Mouse (Mus musculus) forebrain, embryonic 13.5 days (tissue): ENCODE measurements around the gene Snrpa1. TPM values are rescaled to one million over a fixed set of nuclear protein-coding genes. Genes with fewer than 3 reads are reported as not detected.

ENCODE experiments used
- ATAC-seq: fragments of 200-750 bp; cut with Nextera tagmentation; 2 replicates; pipeline ENCODE4 v1.8.0; 2017
- H3K27ac ChIP-seq: fragments of 300-500 bp; sonication (generic); 2 replicates; pipeline ENCODE4 v1.5.1; 2015; ENCODE audit warnings: inconsistent platforms, mild to moderate bottlenecking, moderate library complexity
- H3K27me3 ChIP-seq: fragments of 300-500 bp; sonication (generic); 2 replicates; pipeline ENCODE4 v1.6.1; 2015; ENCODE audit warnings: mild to moderate bottlenecking, inconsistent platforms
- H3K36me3 ChIP-seq: fragments of 300-500 bp; sonication (generic); 2 replicates; pipeline ENCODE4 v1.6.1; 2015; ENCODE audit warnings: mild to moderate bottlenecking, inconsistent platforms; ENCODE audit not compliant: poor library complexity, severe bottlenecking
- H3K4me1 ChIP-seq: fragments of 300-500 bp; sonication (generic); 2 replicates; pipeline ENCODE4 v1.6.1; 2015; ENCODE audit warnings: inconsistent platforms
- H3K4me2 ChIP-seq: fragments of 300-500 bp; sonication (generic); 2 replicates; pipeline ENCODE4 v1.6.1; 2015; ENCODE audit warnings: inconsistent platforms, mild to moderate bottlenecking, moderate library complexity
- H3K4me3 ChIP-seq: fragments of 300-500 bp; sonication (generic); 2 replicates; pipeline ENCODE4 v1.5.1; 2015; ENCODE audit warnings: mild to moderate bottlenecking, inconsistent platforms
- H3K9ac ChIP-seq: fragments of 300-500 bp; sonication (generic); 2 replicates; pipeline ENCODE4 v1.6.1; 2015; ENCODE audit warnings: mild to moderate bottlenecking, inconsistent platforms
- H3K9me3 ChIP-seq: fragments of 300-500 bp; sonication (generic); replicated peaks from 2 replicates; pipeline ENCODE4 v1.6.1; 2016; ENCODE audit warnings: inconsistent platforms
- WGBS: fragments of 180-500 bp; shearing (Covaris S2); methylation state at CpG from one replicate; pipeline ENCODE4 v1.1.7; 2015; 5-methylcytosine and 5-hydroxymethylcytosine counted together
- polyA plus RNA-seq: library from polyadenylated mRNA; unstranded; fragments of >200 nt; fragmentation: Nextera tagmentation; extraction: Ambion mirVana; gene quantifications from 2 replicates; pipeline ENCODE4 v1.2.1, GENCODE M21; 2015

Snrpa1 gene
- polyA plus RNA-seq, 1 experiment from 2014 or later: 201 TPM

GRCm38 (mm10) chr7:66108961-66109854, 50.4 kb downstream of the Snrpa1 start, which contains the start of gene Chsy1:
Chsy1 (plus strand) TSS chr7:66109515.
- peak within 1 kb of the TSS; percentile 96 for H3K27ac ChIP-seq
- H3K36me3 ChIP-seq: peaks cover under 1% of the 10 kb centered on the region; the same call in 1 of the 2 replicates
- peak within 1 kb of the TSS; percentile 97 for H3K9ac ChIP-seq
- H3K4me2 ChIP-seq: peak within 1 kb of the TSS; percentile 94
- peaks cover 11% of the 10 kb centered on the region for H3K27me3 ChIP-seq
- H3K9me3 ChIP-seq: no peaks in the 10 kb centered on the region
- H3K4me1 ChIP-seq: peaks cover 36% of the 10 kb centered on the region
- ATAC-seq: peak; percentile 93
- peak within 1 kb of the TSS; percentile 90 for H3K4me3 ChIP-seq
- WGBS: 1% methylated on average over 91 of the region's 123 CpGs

DNA sequence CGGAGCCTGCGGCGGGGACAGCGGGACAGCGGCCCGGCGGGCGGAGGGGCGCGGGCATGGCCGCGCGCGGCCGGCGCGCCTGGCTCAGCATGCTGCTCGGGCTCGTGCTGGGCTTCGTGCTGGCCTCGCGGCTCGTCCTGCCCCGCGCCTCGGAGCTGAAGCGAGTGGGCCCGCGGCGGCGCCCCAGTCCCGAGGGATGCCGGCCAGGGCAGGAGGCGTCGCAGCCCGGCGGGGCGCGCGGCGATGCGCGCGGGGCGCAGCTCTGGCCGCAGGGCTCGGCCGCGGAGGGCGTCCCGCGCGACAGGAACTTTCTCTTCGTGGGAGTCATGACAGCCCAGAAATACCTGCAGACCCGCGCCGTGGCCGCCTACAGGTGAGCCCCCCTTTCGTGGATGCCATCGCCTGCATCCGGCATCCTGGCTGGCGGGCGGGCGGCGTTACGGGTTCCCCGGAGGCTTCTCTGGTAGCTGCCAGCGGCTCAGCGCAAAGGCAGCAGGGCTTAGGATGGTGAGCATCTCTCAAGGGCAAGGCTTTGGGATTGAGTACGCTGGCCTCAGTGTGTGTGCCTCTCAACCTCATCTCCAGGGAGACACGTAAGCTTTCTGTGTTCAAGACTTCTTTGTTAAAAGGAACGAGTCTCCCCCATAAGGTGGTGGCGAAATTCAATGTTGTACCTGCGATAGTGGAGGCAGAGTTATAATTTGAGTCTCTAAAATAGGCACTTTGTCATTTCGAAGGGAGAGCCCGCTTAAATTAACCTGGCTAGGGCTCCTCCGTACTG, 51.2 kb downstream of the Snrpa1 start:
- Histone ChIP-seq H3K4me1 (peaks cover 44% of the 10 kb centered on the region), H3K27me3 (peaks cover 11% of the 10 kb centered on the region), H3K9me3 (no peaks in the 10 kb centered on the region), H3K36me3 (peaks cover 7% of the 10 kb centered on the region; the same call in 1 of the 2 replicates), H3K4me2 (peak overlapping the region; percentile 94), H3K9ac (peak overlapping the region; percentile 97), H3K4me3 (peak overlapping the region; percentile 90), H3K27ac (peak overlapping the region; percentile 96)
- peak; percentile 60 for ATAC-seq
- WGBS: under 1% methylated on average over 57 of the region's 77 CpGs

GRCm38 (mm10) chr7:66110636-66111112, 51.9 kb downstream of the Snrpa1 start:
- Histone ChIP-seq H3K27ac (peak overlapping the region; percentile 96), H3K4me2 (peak overlapping the region; percentile 94), H3K9me3 (no peaks in the 10 kb centered on the region), H3K4me1 (peaks cover 50% of the 10 kb centered on the region), H3K4me3 (peak overlapping the region; percentile 90), H3K36me3 (peaks cover 7% of the 10 kb centered on the region; the same call in 1 of the 2 replicates), H3K9ac (peak overlapping the region; percentile 97), H3K27me3 (peaks cover 11% of the 10 kb centered on the region)
- WGBS: under 1% methylated on average over 10 of the region's 10 CpGs
- ATAC-seq: no peak

DNA sequence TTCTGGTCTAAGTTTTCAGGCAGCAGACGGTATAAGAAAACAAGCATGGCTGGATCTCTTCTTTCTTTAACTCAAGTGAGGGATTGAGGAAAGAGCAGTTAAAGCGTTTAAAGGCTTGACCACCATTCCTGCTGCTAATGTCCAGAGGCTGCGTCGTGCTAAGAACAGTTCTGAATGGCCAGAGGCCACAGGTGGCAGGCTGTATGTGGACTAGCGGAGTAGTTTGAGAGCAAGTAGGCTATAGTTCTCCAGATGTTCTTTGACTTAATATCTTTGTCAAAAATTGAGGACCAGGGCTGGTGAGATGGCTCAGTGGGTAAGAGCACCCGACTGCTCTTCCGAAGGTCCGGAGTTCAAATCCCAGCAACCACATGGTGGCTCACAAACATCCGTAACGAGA, 52.4 kb downstream of the Snrpa1 start:
- no peaks in the 10 kb centered on the region for H3K9me3 ChIP-seq
- no peak overlapping the region for H3K27ac ChIP-seq
- peaks cover 56% of the 10 kb centered on the region for H3K4me1 ChIP-seq
- H3K27me3 ChIP-seq: peaks cover 11% of the 10 kb centered on the region
- peak overlapping the region; percentile 97 for H3K9ac ChIP-seq
- H3K36me3 ChIP-seq: peaks cover 7% of the 10 kb centered on the region; the same call in 1 of the 2 replicates
- no peak for ATAC-seq
- H3K4me3 ChIP-seq: peak overlapping the region; percentile 90
- WGBS: 60% methylated on average over 10 of the region's 10 CpGs
- H3K4me2 ChIP-seq: peak overlapping the region; percentile 94

- Histone ChIP-seq H3K36me3 (peaks cover 7% of the 10 kb centered on the region; the same call in 1 of the 2 replicates), H3K4me2 (no peak overlapping the region), H3K9ac (no peak overlapping the region), H3K27me3 (no peaks in the 10 kb centered on the region), H3K4me1 (peaks cover 70% of the 10 kb centered on the region), H3K9me3 (no peaks in the 10 kb centered on the region), H3K4me3 (no peak overlapping the region), H3K27ac (no peak overlapping the region)
- ATAC-seq: no peak
- 93% methylated on average over 3 of the region's 3 CpGs for WGBS
Observed at GRCm38 (mm10) chr7:66113561-66113960, 54.8 kb downstream of the Snrpa1 start.

- Histone ChIP-seq H3K36me3 (peaks cover 7% of the 10 kb centered on the region; the same call in 1 of the 2 replicates), H3K9ac (0 out of 2 replicates have a peak overlapping the region, but pooled peaks have one; percentile 16), H3K4me2 (no peak overlapping the region), H3K27me3 (no peaks in the 10 kb centered on the region), H3K27ac (no peak overlapping the region), H3K4me1 (peaks cover 81% of the 10 kb centered on the region), H3K4me3 (no peak overlapping the region), H3K9me3 (no peaks in the 10 kb centered on the region)
- no peak for ATAC-seq
- 90% methylated on average over 11 of the region's 11 CpGs for WGBS
Observed at GRCm38 (mm10) chr7:66115821-66116343, 57.1 kb downstream of the Snrpa1 start.

DNA sequence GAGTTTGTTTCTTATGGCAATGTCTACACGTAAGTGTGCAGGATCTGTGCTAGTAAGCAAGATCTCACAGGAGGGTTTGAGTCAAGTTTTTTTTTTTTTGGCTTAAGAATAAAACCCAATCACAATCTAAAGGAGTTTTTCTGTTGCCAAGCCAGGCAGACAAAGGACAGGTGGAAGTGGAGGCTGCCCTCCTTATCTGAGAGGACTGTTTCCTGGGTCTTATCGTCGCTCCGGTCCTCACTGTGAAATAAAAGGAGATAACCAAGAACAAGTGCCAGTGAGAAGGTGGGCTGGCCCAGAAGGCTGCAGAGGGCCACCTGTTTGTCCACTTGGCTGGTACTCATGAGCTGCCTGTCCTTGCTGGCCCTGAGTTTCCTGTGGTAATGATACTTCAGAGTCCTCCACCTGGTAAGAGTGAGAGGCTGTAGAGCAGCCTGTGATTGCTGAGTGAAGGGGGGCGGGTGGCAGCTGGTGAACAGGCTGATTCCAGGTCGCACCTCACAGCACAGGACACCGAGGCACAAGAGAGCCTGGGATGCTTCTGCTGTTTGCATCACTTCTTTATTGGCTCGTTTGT, 58.2 kb downstream of the Snrpa1 start:
- no peak overlapping the region for H3K4me3 ChIP-seq
- ATAC-seq: no peak
- no peaks in the 10 kb centered on the region for H3K27me3 ChIP-seq
- H3K36me3 ChIP-seq: peaks cover 7% of the 10 kb centered on the region; the same call in 1 of the 2 replicates
- H3K9me3 ChIP-seq: no peaks in the 10 kb centered on the region
- no peak overlapping the region for H3K9ac ChIP-seq
- H3K4me1 ChIP-seq: peaks cover 80% of the 10 kb centered on the region
- WGBS: 84% methylated on average over 8 of the region's 8 CpGs
- H3K4me2 ChIP-seq: no peak overlapping the region
- H3K27ac ChIP-seq: no peak overlapping the region

- ATAC-seq: no peak
- Histone ChIP-seq H3K27ac (no peak overlapping the region), H3K9me3 (no peaks in the 10 kb centered on the region), H3K4me1 (peaks cover 75% of the 10 kb centered on the region), H3K36me3 (peaks cover 7% of the 10 kb centered on the region; the same call in 1 of the 2 replicates), H3K27me3 (no peaks in the 10 kb centered on the region), H3K4me3 (no peak overlapping the region), H3K9ac (no peak overlapping the region), H3K4me2 (no peak overlapping the region)
- 92% methylated on average over 3 of the region's 3 CpGs for WGBS
Observed at GRCm38 (mm10) chr7:66118046-66118445, 59.2 kb downstream of the Snrpa1 start.

- peaks cover 7% of the 10 kb centered on the region; the same call in 1 of the 2 replicates for H3K36me3 ChIP-seq
- no peak overlapping the region for H3K27ac ChIP-seq
- H3K27me3 ChIP-seq: no peaks in the 10 kb centered on the region
- H3K4me3 ChIP-seq: no peak overlapping the region
- WGBS: 64% methylated on average over 7 of the region's 7 CpGs
- H3K4me1 ChIP-seq: peaks cover 68% of the 10 kb centered on the region
- H3K9me3 ChIP-seq: no peaks in the 10 kb centered on the region
- no peak overlapping the region for H3K4me2 ChIP-seq
- ATAC-seq: no peak
- H3K9ac ChIP-seq: no peak overlapping the region
Observed at GRCm38 (mm10) chr7:66118796-66119195, 60.0 kb downstream of the Snrpa1 start.

GRCm38 (mm10) chr7:66120139-66120538, 61.3 kb downstream of the Snrpa1 start:
- peak overlapping the region; percentile 2; the same call in 1 of the 2 replicates for H3K27ac ChIP-seq
- ATAC-seq: no peak
- H3K4me3 ChIP-seq: no peak overlapping the region
- H3K4me1 ChIP-seq: peaks cover 65% of the 10 kb centered on the region
- H3K27me3 ChIP-seq: no peaks in the 10 kb centered on the region
- no peaks in the 10 kb centered on the region for H3K9me3 ChIP-seq
- H3K36me3 ChIP-seq: peaks cover 1% of the 10 kb centered on the region
- 79% methylated on average over 1 of the region's 1 CpGs for WGBS
- no peak overlapping the region for H3K9ac ChIP-seq
- no peak overlapping the region for H3K4me2 ChIP-seq

- no peaks in the 10 kb centered on the region for H3K9me3 ChIP-seq
- H3K9ac ChIP-seq: no peak overlapping the region
- H3K27ac ChIP-seq: peak overlapping the region; percentile 2
- 65% methylated on average over 7 of the region's 7 CpGs for WGBS
- H3K4me1 ChIP-seq: peaks cover 58% of the 10 kb centered on the region
- no peaks in the 10 kb centered on the region for H3K27me3 ChIP-seq
- H3K36me3 ChIP-seq: peaks cover 8% of the 10 kb centered on the region
- peak; percentile 62; the same call in 1 of the 2 replicates for ATAC-seq
- no peak overlapping the region for H3K4me3 ChIP-seq
- H3K4me2 ChIP-seq: no peak overlapping the region
Observed at GRCm38 (mm10) chr7:66120702-66121396, 62.0 kb downstream of the Snrpa1 start.
